Mouse (Mus musculus) cerebellum, adult 2 months (tissue): ENCODE measurements around the gene Gpank1. TPM values are rescaled to one million over a fixed set of nuclear protein-coding genes. Genes with fewer than 3 reads are reported as not detected.

Experiments
- DNase-seq, 2 experiments: peaks; one replicate each; pipeline ENCODE4 v3.0.0; 2021
- H3K27ac ChIP-seq: fragments of 200-500 bp; 2 replicates; pipeline ENCODE4 v1.5.1; 2012; ENCODE audit warnings: low read length, control low read depth, inconsistent platforms; ENCODE audit not compliant: insufficient read depth
- H3K27me3 ChIP-seq: fragments of 200-500 bp; 2 replicates; pipeline ENCODE4 v1.6.1; 2012; ENCODE audit warnings: inconsistent platforms, mild to moderate bottlenecking, low read length, moderate library complexity; ENCODE audit not compliant: control insufficient read depth, insufficient read depth
- H3K4me1 ChIP-seq: fragments of 200-500 bp; 2 replicates; pipeline ENCODE4 v1.6.1; 2011; ENCODE audit warnings: low read length; ENCODE audit not compliant: control insufficient read depth, insufficient read depth
- H3K4me3 ChIP-seq: fragments of 200-500 bp; replicated peaks from 2 replicates; pipeline ENCODE3; 2011; ENCODE audit warnings: mild to moderate bottlenecking, low read depth, low read length, control low read depth; ENCODE audit not compliant: insufficient read depth
- CTCF ChIP-seq: fragments of 200-500 bp; IDR thresholded peaks from 2 replicates; pipeline ENCODE4 v1.5.1; 2011; ENCODE audit warnings: low read depth, mild to moderate bottlenecking, control low read depth, low read length, moderate library complexity, borderline replicate concordance; ENCODE audit not compliant: insufficient read depth
- POLR2A ChIP-seq: fragments of 200-500 bp; IDR thresholded peaks from 2 replicates; pipeline ENCODE4 v1.6.1; 2011; ENCODE audit warnings: low read length, control low read depth, borderline replicate concordance; ENCODE audit not compliant: insufficient read depth
- WGBS: fragments of 180-500 bp; shearing (Covaris S2); methylation state at CpG from one replicate; pipeline ENCODE4 v1.1.7; 2018; 5-methylcytosine and 5-hydroxymethylcytosine counted together
- polyA plus RNA-seq: library from polyadenylated mRNA; depleted of rRNA; stranded (reverse); fragments of >200 nt; gene quantifications from 2 replicates; pipeline ENCODE4 v1.2.3, GENCODE M21; 2012

Gene Gpank1
- polyA plus RNA-seq, 1 experiment = 32.7 TPM

DNA sequence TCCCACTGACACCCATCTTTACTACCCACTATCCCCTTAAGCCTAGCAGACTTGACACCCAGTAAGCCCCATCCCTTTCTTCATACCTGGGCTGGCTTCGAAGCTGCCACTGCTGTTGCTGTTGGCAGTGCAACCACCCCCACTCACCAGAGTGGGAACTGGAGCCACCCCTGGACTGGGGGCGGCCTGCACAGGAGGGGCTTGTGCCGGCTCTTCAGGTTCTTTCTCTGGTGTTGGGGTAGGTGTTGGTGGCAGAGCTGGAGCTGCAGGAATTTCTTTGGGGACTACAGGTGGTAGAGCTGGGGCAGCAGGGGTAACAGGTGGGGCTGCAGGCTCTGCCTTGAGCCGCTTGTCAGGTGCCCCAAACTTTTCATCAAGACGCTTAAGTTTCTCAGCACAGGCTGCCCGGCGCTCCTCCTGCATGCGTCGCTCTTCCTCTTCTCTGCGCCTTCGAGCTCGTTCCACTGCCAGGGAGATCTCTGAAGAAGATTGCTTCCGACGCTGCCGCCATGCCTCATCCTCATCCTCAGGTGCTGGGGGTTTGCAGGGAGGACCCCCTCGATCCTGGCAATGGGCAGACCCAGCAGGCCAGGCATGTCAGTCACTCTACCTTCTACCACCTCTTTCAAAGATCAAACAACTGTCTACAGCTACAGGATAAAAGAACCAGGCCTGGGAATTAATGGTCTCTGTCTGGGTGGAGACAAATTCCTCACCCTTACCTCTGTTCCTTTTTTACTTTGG, 37.8 kb downstream of the Gpank1 start:
- peaks cover 13% of the 10 kb centered on the region; the same call in 1 of the 2 replicates for H3K4me1 ChIP-seq
- WGBS = 91% methylated on average over 16 of the region's 16 CpGs
- DNase-seq = no peak

GRCm38 (mm10) chr17:35159638-35160037, 38.4 kb downstream of the Gpank1 start:
- Histone ChIP-seq H3K4me1 (peaks cover 13% of the 10 kb centered on the region; the same call in 1 of the 2 replicates), H3K4me3 (no peak overlapping the region), H3K27me3 (no peaks in the 10 kb centered on the region), H3K27ac (no peak overlapping the region)
- TF ChIP-seq POLR2A = no peak
- no peak for DNase-seq
- 29% methylated on average over 7 of the region's 7 CpGs for WGBS

More for the DNA sequence above, 37.8 kb downstream of the Gpank1 start:
- TF ChIP-seq POLR2A = no peak
- H3K27ac ChIP-seq = no peak overlapping the region
- no peaks in the 10 kb centered on the region for H3K27me3 ChIP-seq
- no peak overlapping the region for H3K4me3 ChIP-seq

GRCm38 (mm10) chr17:35161421-35161820, 40.2 kb downstream of the Gpank1 start:
- TF ChIP-seq POLR2A (no peak), CTCF (no peak)
- WGBS = 25% methylated on average over 11 of the region's 11 CpGs
- no peak overlapping the region for H3K27ac ChIP-seq
- DNase-seq = no peak
- no peak overlapping the region for H3K4me3 ChIP-seq
- H3K27me3 ChIP-seq = no peaks in the 10 kb centered on the region
- H3K4me1 ChIP-seq = peaks cover 13% of the 10 kb centered on the region; the same call in 1 of the 2 replicates

DNA sequence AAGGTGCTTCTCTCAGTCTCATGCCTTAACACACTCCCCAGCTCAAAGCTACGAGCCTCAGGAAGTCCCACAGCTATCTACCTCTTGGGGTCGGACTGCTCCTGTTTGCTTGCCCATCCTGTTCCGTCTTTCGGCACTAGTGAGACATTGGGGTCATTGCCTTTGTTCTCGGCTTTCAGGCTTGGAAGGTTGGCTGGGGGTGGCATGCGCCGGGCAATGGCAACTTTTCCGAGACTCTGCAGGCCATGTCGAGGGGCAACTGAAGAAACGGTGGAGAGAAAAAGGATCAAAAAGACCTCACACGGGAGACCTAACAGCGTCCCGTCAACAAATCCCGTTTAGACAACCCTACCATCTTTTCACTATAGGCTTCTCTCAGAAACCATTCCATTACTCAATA, 40.9 kb downstream of the Gpank1 start:
- 39% methylated on average over 14 of the region's 14 CpGs for WGBS
- no peaks in the 10 kb centered on the region for H3K27me3 ChIP-seq
- TF ChIP-seq POLR2A = no peak
- TF ChIP-seq CTCF = no peak
- H3K4me1 ChIP-seq = peaks cover 13% of the 10 kb centered on the region; the same call in 1 of the 2 replicates
- no peak overlapping the region for H3K27ac ChIP-seq
- no peak overlapping the region for H3K4me3 ChIP-seq
- no peak for DNase-seq

GRCm38 (mm10) chr17:35162730-35163129, 41.5 kb downstream of the Gpank1 start:
- Histone ChIP-seq H3K4me3 (peak overlapping the region; percentile 30), H3K4me1 (peaks cover 13% of the 10 kb centered on the region; the same call in 1 of the 2 replicates), H3K27me3 (no peaks in the 10 kb centered on the region), H3K27ac (no peak overlapping the region)
- DNase-seq = peak in 1 of 2 experiments; percentile 50
- TF ChIP-seq POLR2A (no peak), CTCF (no peak)
- 2% methylated on average over 12 of the region's 12 CpGs for WGBS

DNA sequence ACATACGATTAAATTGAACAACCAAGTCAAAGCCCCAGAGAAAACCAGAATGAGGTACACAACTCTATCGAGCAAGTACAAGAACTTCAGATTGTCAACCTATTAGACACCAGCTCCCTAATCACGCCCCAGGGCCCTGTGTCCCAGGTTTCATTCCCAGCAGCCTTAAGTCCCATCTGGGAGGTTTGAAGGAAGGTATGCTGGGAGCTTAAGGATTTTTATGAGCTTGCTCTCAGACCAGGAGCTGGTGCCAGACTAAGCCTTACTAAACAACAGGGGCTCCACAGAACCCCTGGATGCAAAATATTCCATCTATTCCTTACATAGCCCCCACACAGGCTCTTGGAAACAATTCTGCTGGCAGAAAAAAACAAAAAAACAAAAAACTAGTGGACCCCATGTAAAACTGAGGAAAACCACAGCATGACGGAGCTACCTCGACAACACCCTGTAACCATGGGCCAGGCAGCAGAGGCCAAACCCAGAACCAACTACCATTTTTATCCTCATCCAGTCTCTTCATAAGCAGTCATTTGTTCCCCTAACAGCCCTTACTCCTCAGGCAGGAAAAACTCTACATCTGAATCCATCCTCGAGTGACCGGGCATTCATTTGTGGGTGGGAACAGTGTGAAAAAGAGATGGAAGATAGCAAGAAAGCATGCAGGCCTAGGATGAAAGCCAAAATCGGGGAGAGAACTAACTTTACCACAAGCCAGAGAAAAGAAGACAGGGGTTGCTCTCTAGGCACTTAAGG, 42.2 kb downstream of the Gpank1 start:
- DNase-seq = no peak
- WGBS = 2% methylated on average over 8 of the region's 8 CpGs
- peak overlapping the region; percentile 98 for H3K4me3 ChIP-seq
- H3K27ac ChIP-seq = peak overlapping the region; percentile 82; the same call in 1 of the 2 replicates
- TF ChIP-seq CTCF = no peak
- TF ChIP-seq POLR2A = no peak
- H3K4me1 ChIP-seq = peaks cover 13% of the 10 kb centered on the region; the same call in 1 of the 2 replicates
- no peaks in the 10 kb centered on the region for H3K27me3 ChIP-seq

DNA sequence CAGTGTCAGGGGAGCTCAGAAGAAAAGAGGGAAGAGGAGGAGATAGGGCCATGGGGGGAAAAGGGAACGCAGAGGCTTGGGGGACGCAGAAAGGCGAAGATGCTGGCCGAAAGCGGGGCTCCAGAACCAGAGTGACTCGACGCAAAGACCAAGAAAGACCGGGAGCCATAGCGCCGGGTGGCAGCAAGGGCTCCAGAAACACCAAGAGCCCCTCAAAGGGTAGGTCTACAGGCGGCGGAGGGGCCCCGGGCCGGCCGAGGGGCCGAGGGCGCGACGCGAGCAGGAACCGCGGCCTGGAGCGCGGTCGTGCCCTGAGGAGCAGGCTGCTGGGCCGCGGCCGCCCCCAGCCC, 42.9 kb downstream of the Gpank1 start:
- Histone ChIP-seq H3K27ac (peak overlapping the region; percentile 82), H3K4me3 (peak overlapping the region; percentile 98), H3K27me3 (no peaks in the 10 kb centered on the region), H3K4me1 (peaks cover 13% of the 10 kb centered on the region; the same call in 1 of the 2 replicates)
- DNase-seq = no peak
- TF ChIP-seq CTCF = no peak
- TF ChIP-seq POLR2A = no peak
- WGBS = 0% methylated on average over 28 of the region's 28 CpGs
